Mouse (Mus musculus) heart, adult 2 months (tissue): ENCODE measurements around the gene Col6a1.

Experiments used
- CTCF ChIP-seq: fragments of 200-600 bp; IDR thresholded peaks from 2 replicates; pipeline ENCODE4 v1.8.1; 2022; ENCODE audit warnings: antibody characterized with exemption, mild to moderate bottlenecking, moderate library complexity
- EP300 ChIP-seq: fragments of 200-500 bp; IDR thresholded peaks from 2 replicates; pipeline ENCODE4 v1.6.1; 2011; ENCODE audit warnings: low read depth, low read length, control low read depth; ENCODE audit not compliant: insufficient read depth
- POLR2A ChIP-seq: fragments of 200-500 bp; IDR thresholded peaks from 2 replicates; pipeline ENCODE4 v1.6.1; 2011; ENCODE audit warnings: mild to moderate bottlenecking, low read depth, low read length, control low read depth; ENCODE audit not compliant: insufficient read depth

DNA sequence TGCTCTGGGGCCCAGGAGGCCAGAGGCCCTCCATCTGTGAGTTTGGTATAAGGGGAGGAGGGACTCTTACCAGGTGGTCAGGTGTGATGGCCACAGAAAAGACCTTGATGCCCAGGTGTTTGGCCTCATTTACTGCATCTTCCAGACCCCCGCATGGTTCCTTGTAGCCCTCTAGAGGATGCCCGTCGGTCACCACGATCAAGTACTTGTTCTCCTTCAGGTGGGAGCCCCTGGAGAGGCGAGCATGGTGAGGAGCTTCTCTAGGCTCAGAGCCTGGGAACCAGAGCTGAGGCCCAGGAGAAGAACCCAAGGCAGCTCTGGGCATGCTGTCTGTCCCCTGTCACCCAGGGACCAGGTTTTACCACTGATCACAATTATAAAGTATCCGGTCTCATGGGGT lies 4.2 kb downstream of the Col6a1 start:
- TF ChIP-seq POLR2A (no peak), CTCF (no peak), EP300 (no peak)
